Mouse (Mus musculus): ENCODE measurements around the gene Ccl24. TPM values are rescaled to one million over a fixed set of nuclear protein-coding genes. Genes with fewer than 3 reads are reported as not detected.

Ccl24 gene
- total and polyA plus RNA-seq, 2 experiments from 2014 or later: 0.45 TPM; not detected in 1

GRCm38 (mm10) chr5:135537794-135538214 lies 35.0 kb downstream of the Ccl24 start:
- WGBS: 83% methylated on average over 10 of the region's 10 CpGs
- no peak for DNase-seq (ENCODE audit: low spot score)
- Histone ChIP-seq H3K9me3 (replicated peaks; ENCODE audit: control insufficient read depth, low read length) (no peaks in the 10 kb centered on the region), H3K4me3 (ENCODE audit: low read depth, low read length) (no peak overlapping the region), H3K27me3 (ENCODE audit: control insufficient read depth, insufficient read depth, low read length) (no peaks in the 10 kb centered on the region), H3K9ac (replicated peaks; ENCODE audit: low read depth, low read length) (no peak overlapping the region), H3K36me3 (replicated peaks; ENCODE audit: control insufficient read depth, insufficient read depth, low read length) (0 out of 2 replicates have a peak, but pooled peaks cover 3% of the 10 kb centered on the region), H3K27ac (ENCODE audit: low read depth) (no peak overlapping the region), H3K4me2 (ENCODE audit: low read depth, low read length) (no peak overlapping the region), H3K4me1 (ENCODE audit: control insufficient read depth, insufficient read depth) (0 out of 2 replicates have a peak, but pooled peaks cover 6% of the 10 kb centered on the region)
- ATAC-seq (ENCODE audit: insufficient read depth, low read depth): no peak
- no peak for TF ChIP-seq EP300 (IDR thresholded peaks at IDR 0.05; ENCODE audit: low read depth)

GRCm38 (mm10) chr5:135537326-135537725 lies 35.5 kb downstream of the Ccl24 start:
- ATAC-seq (ENCODE audit: insufficient read depth, low read depth) (peak; percentile 68), DNase-seq (ENCODE audit: low spot score) (peak; percentile 9)
- TF ChIP-seq EP300 (IDR thresholded peaks at IDR 0.05; ENCODE audit: low read depth) (no peak), CTCF (IDR thresholded peaks at IDR 0.05; ENCODE audit: low read depth) (no peak)
- Histone ChIP-seq H3K27me3 (ENCODE audit: control insufficient read depth, insufficient read depth, low read length) (no peaks in the 10 kb centered on the region), H3K27ac (ENCODE audit: low read depth) (peak overlapping the region; percentile 8; the same call in 1 of the 2 replicates), H3K4me2 (ENCODE audit: low read depth, low read length) (no peak overlapping the region), H3K9ac (replicated peaks; ENCODE audit: low read depth, low read length) (no peak overlapping the region), H3K9me3 (replicated peaks; ENCODE audit: control insufficient read depth, low read length) (no peaks in the 10 kb centered on the region), H3K36me3 (replicated peaks; ENCODE audit: control insufficient read depth, insufficient read depth, low read length) (0 out of 2 replicates have a peak, but pooled peaks cover 3% of the 10 kb centered on the region), H3K4me3 (ENCODE audit: low read depth, low read length) (no peak overlapping the region), H3K4me1 (ENCODE audit: control insufficient read depth, insufficient read depth) (0 out of 2 replicates have a peak, but pooled peaks cover 6% of the 10 kb centered on the region)
- WGBS: 57% methylated on average over 4 of the region's 4 CpGs

DNA sequence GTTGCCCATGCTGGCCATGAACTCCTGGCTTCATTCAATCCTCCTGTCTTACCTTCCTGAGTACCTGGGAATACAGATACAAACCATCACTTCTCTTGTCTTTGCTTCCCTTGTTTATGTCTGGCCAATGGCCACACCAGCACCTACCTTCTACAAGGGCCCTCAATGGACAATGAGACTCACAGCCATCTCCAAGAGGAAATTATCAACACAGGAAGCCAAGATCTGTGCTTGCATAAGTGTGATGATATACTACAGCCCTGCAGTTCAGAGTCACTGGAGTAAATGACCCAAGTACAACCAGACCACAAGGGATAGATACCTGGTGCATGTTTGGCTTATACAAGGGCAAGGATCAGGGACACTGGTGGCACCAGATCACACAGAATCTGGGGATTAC lies 37.0 kb downstream of the Ccl24 start:
- Histone ChIP-seq H3K36me3 (replicated peaks; ENCODE audit: control insufficient read depth, insufficient read depth, low read length) (0 out of 2 replicates have a peak, but pooled peaks cover 3% of the 10 kb centered on the region), H3K9me3 (replicated peaks; ENCODE audit: control insufficient read depth, low read length) (no peaks in the 10 kb centered on the region), H3K9ac (replicated peaks; ENCODE audit: low read depth, low read length) (no peak overlapping the region), H3K27ac (ENCODE audit: low read depth) (no peak overlapping the region), H3K4me2 (ENCODE audit: low read depth, low read length) (no peak overlapping the region), H3K27me3 (ENCODE audit: control insufficient read depth, insufficient read depth, low read length) (no peaks in the 10 kb centered on the region), H3K4me1 (ENCODE audit: control insufficient read depth, insufficient read depth) (0 out of 2 replicates have a peak, but pooled peaks cover 11% of the 10 kb centered on the region), H3K4me3 (ENCODE audit: low read depth, low read length) (no peak overlapping the region)
- no peak for DNase-seq (ENCODE audit: low spot score)
- TF ChIP-seq EP300 (IDR thresholded peaks at IDR 0.05; ENCODE audit: low read depth): no peak
- TF ChIP-seq CTCF (IDR thresholded peaks at IDR 0.05; ENCODE audit: low read depth): no peak
- no peak for ATAC-seq (ENCODE audit: insufficient read depth, low read depth)

GRCm38 (mm10) chr5:135533431-135533830 lies 39.4 kb downstream of the Ccl24 start:
- peak overlapping the region; percentile 72 for H3K27ac ChIP-seq (ENCODE audit: low read depth)
- H3K4me1 ChIP-seq (ENCODE audit: control insufficient read depth, insufficient read depth): peaks cover 17% of the 10 kb centered on the region; the same call in 1 of the 2 replicates
- no peak overlapping the region for H3K9ac ChIP-seq (replicated peaks; ENCODE audit: low read depth, low read length)

GRCm38 (mm10) chr5:135531306-135531845 lies 41.5 kb downstream of the Ccl24 start:
- DNase-seq (ENCODE audit: low spot score) (no peak), ATAC-seq (ENCODE audit: insufficient read depth, low read depth) (no peak)
- 0 out of 2 replicates have a peak, but pooled peaks cover 3% of the 10 kb centered on the region for H3K36me3 ChIP-seq (replicated peaks; ENCODE audit: control insufficient read depth, insufficient read depth, low read length)
- H3K27ac ChIP-seq (ENCODE audit: low read depth): no peak overlapping the region
- H3K4me1 ChIP-seq (ENCODE audit: control insufficient read depth, insufficient read depth): peaks cover 17% of the 10 kb centered on the region; the same call in 1 of the 2 replicates
- 68% methylated on average over 11 of the region's 11 CpGs for WGBS
- H3K4me2 ChIP-seq (ENCODE audit: low read depth, low read length): no peak overlapping the region
- no peaks in the 10 kb centered on the region for H3K27me3 ChIP-seq (ENCODE audit: control insufficient read depth, insufficient read depth, low read length)
- H3K9ac ChIP-seq (replicated peaks; ENCODE audit: low read depth, low read length): no peak overlapping the region
- no peak overlapping the region for H3K4me3 ChIP-seq (ENCODE audit: low read depth, low read length)
- no peak for TF ChIP-seq CTCF (IDR thresholded peaks at IDR 0.05; ENCODE audit: low read depth)
- TF ChIP-seq EP300 (IDR thresholded peaks at IDR 0.05; ENCODE audit: low read depth): no peak
- no peaks in the 10 kb centered on the region for H3K9me3 ChIP-seq (replicated peaks; ENCODE audit: control insufficient read depth, low read length)

More at GRCm38 (mm10) chr5:135533431-135533830, 39.4 kb downstream of the Ccl24 start:
- DNase-seq (ENCODE audit: low spot score) (peak; percentile 61), ATAC-seq (ENCODE audit: insufficient read depth, low read depth) (peak; percentile 66)
- H3K36me3 ChIP-seq (replicated peaks; ENCODE audit: control insufficient read depth, insufficient read depth, low read length): 0 out of 2 replicates have a peak, but pooled peaks cover 3% of the 10 kb centered on the region
- no peaks in the 10 kb centered on the region for H3K9me3 ChIP-seq (replicated peaks; ENCODE audit: control insufficient read depth, low read length)
- TF ChIP-seq CTCF (IDR thresholded peaks at IDR 0.05; ENCODE audit: low read depth) (no peak), EP300 (IDR thresholded peaks at IDR 0.05; ENCODE audit: low read depth) (no peak)
- no peaks in the 10 kb centered on the region for H3K27me3 ChIP-seq (ENCODE audit: control insufficient read depth, insufficient read depth, low read length)
- 42% methylated on average over 10 of the region's 10 CpGs for WGBS
- H3K4me3 ChIP-seq (ENCODE audit: low read depth, low read length): no peak overlapping the region
- H3K4me2 ChIP-seq (ENCODE audit: low read depth, low read length): 0 out of 2 replicates have a peak overlapping the region, but pooled peaks have one; percentile 16
